Mouse (Mus musculus) heart, embryonic 14.5 days (tissue): ENCODE data around the gene Grk6. TPM values are rescaled to one million over a fixed set of nuclear protein-coding genes. Genes with fewer than 3 reads are reported as not detected.

Source experiments
- ATAC-seq: fragments of 200-750 bp; cut with Nextera tagmentation; 2 replicates; pipeline ENCODE4 v1.8.0; 2017; ENCODE audit warnings: low read depth, moderate TSS enrichment; ENCODE audit not compliant: insufficient number of reproducible peaks, insufficient read depth, low FRiP score
- H3K27ac ChIP-seq, 2 experiments: fragments of 200-500 bp in 1 of 2; fragments of 300-500 bp in 1 of 2; sonication (generic) in 1 of 2; replicated peaks in 1 of 2; 2 replicates each; pipeline ENCODE4 v1.5.1; 2012 to 2014; ENCODE audit warnings: low read depth in 2 of 2, low read length in 2 of 2, control low read depth in 1 of 2, mild to moderate bottlenecking in 1 of 2, mixed read lengths in 1 of 2; ENCODE audit not compliant: control insufficient read depth in 1 of 2, insufficient read depth in 1 of 2
- H3K27me3 ChIP-seq: fragments of 300-500 bp; sonication (generic); 2 replicates; pipeline ENCODE4 v1.6.1; 2014; ENCODE audit warnings: mild to moderate bottlenecking, low read length, control low read depth; ENCODE audit not compliant: control insufficient read depth, insufficient read depth
- H3K36me3 ChIP-seq: fragments of 300-500 bp; sonication (generic); 2 replicates; pipeline ENCODE4 v1.6.1; 2014; ENCODE audit warnings: mild to moderate bottlenecking, control low read depth, low read length, mixed read lengths; ENCODE audit not compliant: control insufficient read depth, insufficient read depth
- H3K4me1 ChIP-seq, 2 experiments: fragments of 200-500 bp in 1 of 2; fragments of 300-500 bp in 1 of 2; sonication (generic) in 1 of 2; 2 replicates each; pipeline ENCODE4 v1.6.1; 2012 to 2014; ENCODE audit warnings: low read length in 2 of 2, control low read depth in 1 of 2, mixed read lengths in 1 of 2; ENCODE audit not compliant: control insufficient read depth in 2 of 2, insufficient read depth in 2 of 2
- H3K4me2 ChIP-seq: fragments of 300-500 bp; sonication (generic); 2 replicates; pipeline ENCODE4 v1.6.1; 2014; ENCODE audit warnings: mild to moderate bottlenecking, low read length
- H3K4me3 ChIP-seq, 2 experiments: fragments of 200-500 bp in 1 of 2; fragments of 300-500 bp in 1 of 2; sonication (generic) in 1 of 2; 2 replicates each; pipeline ENCODE4 v1.5.1; 2012 to 2014; ENCODE audit warnings: low read length in 2 of 2, mild to moderate bottlenecking in 2 of 2, control low read depth in 1 of 2, low read depth in 1 of 2, moderate library complexity in 1 of 2; ENCODE audit not compliant: control insufficient read depth in 1 of 2, insufficient read depth in 1 of 2
- H3K9ac ChIP-seq: fragments of 300-500 bp; sonication (generic); 2 replicates; pipeline ENCODE4 v1.6.1; 2014; ENCODE audit warnings: mild to moderate bottlenecking, low read length
- H3K9me3 ChIP-seq: fragments of 300-500 bp; sonication (generic); 2 replicates; pipeline ENCODE4 v1.6.1; 2016; ENCODE audit warnings: low read length, control low read depth; ENCODE audit not compliant: control insufficient read depth
- WGBS: fragments of 180-500 bp; shearing (Covaris S2); extraction: QIAGEN DNeasy Blood & Tissue Kit; methylation state at CpG from one replicate; pipeline ENCODE4 v1.1.7; 2014; 5-methylcytosine and 5-hydroxymethylcytosine counted together
- polyA plus RNA-seq: library from polyadenylated mRNA; unstranded; fragments of >200 nt; fragmentation: Nextera tagmentation; extraction: Ambion mirVana; gene quantifications from 2 replicates; pipeline ENCODE4 v1.2.1, GENCODE M21; 2014

Grk6 gene
- polyA plus RNA-seq, 1 experiment from 2014 or later = 23.6 TPM

GRCm38 (mm10) chr13:55448131-55448530, 3.3 kb downstream of the Grk6 start:
- Histone ChIP-seq H3K27me3 (no peaks in the 10 kb centered on the region), H3K36me3 (peaks cover 36% of the 10 kb centered on the region), H3K4me2 (no peak overlapping the region), H3K9me3 (no peaks in the 10 kb centered on the region), H3K4me1 (peaks cover 4 to 28% of the 10 kb centered on the region in 2 experiments), H3K4me3 (no peak overlapping the region), H3K27ac (no peak overlapping the region), H3K9ac (no peak overlapping the region)
- ATAC-seq = no peak
- 90% methylated on average over 5 of the region's 5 CpGs for WGBS

DNA sequence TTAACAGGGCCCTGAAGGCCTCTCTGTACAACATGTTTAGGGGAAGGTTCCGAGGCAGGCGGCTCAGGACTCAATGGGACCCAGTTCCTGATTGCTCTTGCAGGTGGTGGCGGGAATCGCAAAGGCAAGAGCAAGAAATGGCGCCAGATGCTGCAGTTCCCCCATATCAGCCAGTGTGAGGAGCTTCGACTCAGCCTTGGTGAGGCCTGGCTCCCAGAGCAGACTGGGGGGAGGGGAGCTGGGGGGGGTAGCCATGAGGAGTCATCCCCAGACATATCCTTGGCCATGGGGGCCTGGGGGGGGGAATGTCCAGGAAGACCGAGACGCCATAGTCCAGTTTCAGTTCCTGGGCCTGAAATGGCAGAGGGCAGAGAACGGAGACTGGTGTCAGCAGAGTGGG, 4.3 kb downstream of the Grk6 start:
- H3K27ac ChIP-seq = no peak overlapping the region
- H3K4me2 ChIP-seq = no peak overlapping the region
- no peak overlapping the region for H3K9ac ChIP-seq
- no peak overlapping the region for H3K4me3 ChIP-seq
- H3K4me1 ChIP-seq = peaks cover 4 to 24% of the 10 kb centered on the region in 2 experiments
- WGBS = 92% methylated on average over 9 of the region's 9 CpGs
- H3K9me3 ChIP-seq = no peaks in the 10 kb centered on the region
- H3K27me3 ChIP-seq = no peaks in the 10 kb centered on the region
- H3K36me3 ChIP-seq = peaks cover 47% of the 10 kb centered on the region
- no peak for ATAC-seq

DNA sequence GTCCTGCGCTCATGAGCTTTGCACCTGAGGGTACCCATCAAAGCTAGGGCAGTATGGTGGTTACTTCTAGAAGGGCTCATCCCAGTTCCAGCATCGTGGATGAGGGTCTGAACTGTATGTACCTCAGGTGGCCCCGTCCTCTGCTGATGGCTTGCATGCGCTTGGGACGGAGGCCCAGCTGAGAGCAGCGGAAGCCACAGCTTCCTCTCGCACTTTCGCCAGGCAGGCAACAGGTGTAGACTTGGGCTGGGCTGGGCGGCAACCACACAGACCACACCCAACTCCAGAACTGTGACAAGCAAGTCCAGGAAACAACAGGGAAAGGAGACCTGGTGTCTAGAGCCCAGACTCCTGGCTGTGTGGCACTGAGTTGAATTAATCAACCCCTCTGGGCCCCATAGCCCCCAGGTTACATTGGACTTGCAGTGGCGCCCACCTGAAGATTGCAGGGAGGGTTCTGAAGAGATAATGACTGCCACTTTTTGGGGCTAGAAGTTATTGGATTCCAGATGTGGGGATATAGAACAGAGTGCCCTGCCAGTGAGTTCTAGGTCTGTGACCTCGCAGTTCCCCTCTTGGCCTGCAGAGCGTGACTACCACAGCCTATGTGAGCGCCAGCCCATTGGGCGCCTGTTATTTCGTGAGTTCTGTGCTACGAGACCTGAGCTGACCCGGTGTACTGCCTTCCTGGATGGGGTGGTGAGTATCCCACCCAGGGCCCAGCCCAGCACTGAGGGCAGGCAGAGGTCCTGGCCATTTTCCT, 5.0 kb downstream of the Grk6 start:
- Histone ChIP-seq H3K36me3 (peaks cover 53% of the 10 kb centered on the region), H3K27me3 (no peaks in the 10 kb centered on the region), H3K4me1 (peaks cover 4 to 23% of the 10 kb centered on the region in 2 experiments), H3K9me3 (no peaks in the 10 kb centered on the region), H3K4me3 (no peak overlapping the region), H3K9ac (peak overlapping the region; percentile 25; the same call in 1 of the 2 replicates), H3K4me2 (no peak overlapping the region), H3K27ac (no peak overlapping the region)
- no peak for ATAC-seq
- 89% methylated on average over 17 of the region's 17 CpGs for WGBS

DNA sequence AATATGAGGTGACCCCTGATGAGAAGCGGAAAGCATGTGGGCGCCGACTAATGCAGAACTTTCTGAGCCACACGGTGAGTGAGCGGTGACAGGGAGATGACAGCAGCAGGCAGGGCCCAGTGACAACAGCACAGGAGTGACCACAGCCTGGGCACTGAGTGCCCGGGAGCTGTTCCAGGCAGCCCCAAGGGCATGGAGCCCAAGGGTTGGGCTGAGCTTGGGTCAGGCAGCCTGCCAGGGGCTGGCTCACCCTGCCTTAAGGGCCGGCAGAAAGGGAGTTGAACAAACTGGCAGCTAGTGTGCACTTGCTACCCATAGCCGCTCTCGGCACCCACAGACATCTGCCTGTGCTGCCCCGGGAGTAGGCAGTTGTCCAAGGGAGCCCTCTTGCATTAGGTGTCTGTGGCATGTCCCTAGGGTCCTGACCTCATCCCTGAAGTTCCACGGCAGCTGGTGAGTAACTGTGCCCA, 5.7 kb downstream of the Grk6 start:
- H3K9ac ChIP-seq = no peak overlapping the region
- no peak overlapping the region for H3K4me3 ChIP-seq
- ATAC-seq = no peak; the same call in 1 of the 2 replicates
- H3K27me3 ChIP-seq = no peaks in the 10 kb centered on the region
- WGBS = 72% methylated on average over 11 of the region's 11 CpGs
- H3K9me3 ChIP-seq = no peaks in the 10 kb centered on the region
- H3K4me2 ChIP-seq = no peak overlapping the region
- peaks cover 4 to 23% of the 10 kb centered on the region in 2 experiments for H3K4me1 ChIP-seq
- H3K27ac ChIP-seq = 0 out of 4 replicates have a peak overlapping the region, but pooled peaks of 1 of the 2 experiments have one; percentile 14
- H3K36me3 ChIP-seq = peaks cover 60% of the 10 kb centered on the region

DNA sequence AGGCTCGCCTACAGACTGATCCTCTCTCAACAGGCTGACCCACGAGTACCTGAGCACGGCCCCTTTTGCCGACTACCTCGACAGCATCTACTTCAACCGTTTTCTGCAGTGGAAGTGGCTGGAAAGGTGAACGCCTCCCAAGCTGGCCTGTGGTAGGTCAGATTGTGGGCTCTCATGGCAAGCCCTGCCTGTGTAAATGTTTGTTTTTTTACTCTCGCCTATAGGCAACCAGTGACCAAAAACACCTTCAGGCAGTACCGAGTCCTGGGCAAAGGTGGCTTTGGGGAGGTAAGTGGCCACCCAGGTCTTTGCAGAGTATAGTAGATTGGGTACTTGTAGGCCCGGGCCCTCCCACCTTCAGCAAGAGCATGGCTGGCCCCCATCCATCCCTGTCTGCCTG, 6.4 kb downstream of the Grk6 start:
- H3K36me3 ChIP-seq = peaks cover 67% of the 10 kb centered on the region
- ATAC-seq = no peak
- WGBS = 91% methylated on average over 10 of the region's 10 CpGs
- no peaks in the 10 kb centered on the region for H3K9me3 ChIP-seq
- no peak overlapping the region for H3K4me2 ChIP-seq
- no peaks in the 10 kb centered on the region for H3K27me3 ChIP-seq
- H3K4me3 ChIP-seq = no peak overlapping the region
- H3K27ac ChIP-seq = no peak overlapping the region
- no peak overlapping the region for H3K9ac ChIP-seq
- H3K4me1 ChIP-seq = peaks cover 4 to 17% of the 10 kb centered on the region in 2 experiments

GRCm38 (mm10) chr13:55451785-55452549, 7.1 kb downstream of the Grk6 start:
- peaks cover 0 to 11% of the 10 kb centered on the region in 2 experiments; a peak in 2 of 4 replicates for H3K4me1 ChIP-seq
- no peak overlapping the region for H3K4me3 ChIP-seq
- no peak overlapping the region for H3K27ac ChIP-seq
- 93% methylated on average over 16 of the region's 16 CpGs for WGBS
- no peak overlapping the region for H3K4me2 ChIP-seq
- ATAC-seq = no peak
- H3K9me3 ChIP-seq = no peaks in the 10 kb centered on the region
- H3K36me3 ChIP-seq = peaks cover 74% of the 10 kb centered on the region
- no peak overlapping the region for H3K9ac ChIP-seq
- H3K27me3 ChIP-seq = no peaks in the 10 kb centered on the region

DNA sequence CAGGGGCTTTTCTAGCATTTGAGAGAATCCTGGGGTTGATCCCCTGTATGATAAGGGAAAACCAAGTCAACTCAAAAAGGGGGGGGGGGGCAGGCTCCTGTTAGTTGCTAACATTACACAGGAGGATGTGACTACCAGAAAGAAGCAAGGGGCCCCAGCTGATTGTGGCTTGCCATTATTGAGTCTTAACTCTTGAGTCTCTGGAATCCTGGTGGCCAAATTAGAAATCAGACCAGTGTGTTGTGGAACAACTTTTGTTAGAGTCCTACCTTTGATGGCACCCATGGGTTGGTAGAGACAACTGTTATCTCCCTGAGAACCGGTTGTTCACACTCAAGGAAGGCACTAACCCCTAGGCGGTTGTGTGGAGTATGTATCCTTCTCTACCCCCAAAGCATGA, 18.1 kb downstream of the Grk6 start:
- no peak for ATAC-seq
- 51% methylated on average over 2 of the region's 2 CpGs for WGBS
- H3K9me3 ChIP-seq = no peaks in the 10 kb centered on the region
- H3K4me3 ChIP-seq = no peak overlapping the region
- no peak overlapping the region for H3K9ac ChIP-seq
- H3K4me1 ChIP-seq = peaks cover 3 to 14% of the 10 kb centered on the region in 2 experiments; a peak in 3 of 4 replicates
- H3K4me2 ChIP-seq = no peak overlapping the region
- peaks cover 42% of the 10 kb centered on the region for H3K36me3 ChIP-seq
- H3K27ac ChIP-seq = no peak overlapping the region
- peaks cover 17% of the 10 kb centered on the region for H3K27me3 ChIP-seq
